Mouse (Mus musculus): ENCODE results near the gene Wnt9a.

DNA sequence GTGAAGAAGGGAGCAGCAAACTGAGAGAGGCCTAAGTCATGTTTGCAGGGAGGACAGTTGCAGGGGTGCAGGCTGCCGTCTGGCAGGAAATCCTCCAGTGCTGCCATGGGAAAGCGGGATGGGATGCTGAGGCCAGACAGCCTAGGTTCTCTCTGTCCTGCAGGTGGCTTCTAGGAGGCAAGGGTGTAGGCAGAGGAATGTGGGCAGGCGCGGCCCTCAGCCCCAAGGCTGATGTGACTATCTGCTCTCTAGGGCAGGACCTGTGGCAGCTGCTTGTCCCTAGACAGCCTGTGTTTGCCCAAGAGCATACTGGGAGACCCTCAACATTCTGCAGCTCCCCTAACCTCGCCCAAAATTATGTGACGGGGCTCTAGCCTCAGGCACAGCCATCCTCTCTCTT lies 40.0 kb upstream of the Wnt9a start:
- TF ChIP-seq CTCF (IDR thresholded peaks at IDR 0.05; ENCODE audit: borderline replicate concordance, control insufficient read depth, extremely low read depth, insufficient read depth, low read length, poor library complexity) (no peak), POLR2A (IDR thresholded peaks at IDR 0.05; ENCODE audit: control insufficient read depth, extremely low read depth, insufficient read depth, low read length, poor library complexity) (no peak)

All from thymus, adult 2 months (tissue).